Mouse (Mus musculus): Measurements from ENCODE around the gene Vgf. TPM values are rescaled to one million over a fixed set of nuclear protein-coding genes. Genes with fewer than 3 reads are reported as not detected.

Gene Vgf
- polyA plus RNA-seq, 1 experiment, result not detected

DNA sequence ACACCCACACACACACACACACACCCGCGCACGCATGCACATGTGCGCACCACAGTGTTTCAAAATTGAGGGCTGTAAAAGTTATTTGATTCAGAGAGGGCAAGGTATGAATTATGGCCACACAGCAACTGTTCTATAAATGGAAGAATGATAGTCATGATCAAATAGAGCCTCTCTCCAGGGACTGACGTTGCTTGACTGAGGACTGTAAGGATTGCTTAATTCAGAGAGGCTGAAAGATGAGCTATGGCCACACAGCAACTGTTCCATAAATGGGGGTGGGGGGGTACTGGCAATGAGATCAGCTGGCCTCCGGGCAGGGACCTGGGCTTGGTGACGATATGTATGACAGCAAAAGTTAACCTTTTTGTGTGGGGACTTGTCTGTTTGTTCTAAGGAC lies 51.0 kb downstream of the Vgf start:
- no peak overlapping the region for H3K4me3 ChIP-seq (replicated peaks; ENCODE audit: control insufficient read depth, low read depth, low read length)
- WGBS, result 83% methylated on average over 7 of the region's 7 CpGs
- no peaks in the 10 kb centered on the region; the same call in 1 of the 2 replicates for H3K4me1 ChIP-seq (ENCODE audit: control insufficient read depth, insufficient read depth, low read length)
- H3K27ac ChIP-seq (ENCODE audit: control insufficient read depth, insufficient read depth, low read depth, low read length, poor library complexity), result no peak overlapping the region
- TF ChIP-seq POLR2A (IDR thresholded peaks at IDR 0.05; ENCODE audit: borderline replicate concordance, control insufficient read depth, low read depth, low read length) (no peak), CTCF (IDR thresholded peaks at IDR 0.05; ENCODE audit: control insufficient read depth, insufficient read depth, low read length) (no peak)

DNA sequence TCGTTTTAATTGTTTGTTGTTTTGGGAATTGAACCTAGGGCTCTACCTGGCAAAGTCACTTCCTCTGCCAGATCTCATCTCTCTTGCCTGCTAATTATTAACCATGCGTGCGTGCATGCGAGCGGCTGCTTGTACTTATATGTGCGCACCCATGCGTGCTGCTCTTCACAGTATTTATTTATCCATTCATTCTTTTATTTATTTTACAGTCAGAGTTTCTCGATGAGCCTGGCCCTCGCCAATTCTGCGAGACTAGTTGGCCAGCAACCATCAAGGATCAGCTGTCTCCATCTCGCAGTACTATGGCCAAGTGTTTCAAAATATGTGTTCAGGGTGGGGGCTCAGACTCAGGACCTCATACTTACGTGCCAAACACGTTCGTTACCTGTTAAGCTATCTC lies 51.8 kb downstream of the Vgf start:
- 85% methylated on average over 14 of the region's 14 CpGs for WGBS
- H3K4me1 ChIP-seq (ENCODE audit: control insufficient read depth, insufficient read depth, low read length), result no peaks in the 10 kb centered on the region; the same call in 1 of the 2 replicates
- H3K4me3 ChIP-seq (replicated peaks; ENCODE audit: control insufficient read depth, low read depth, low read length), result no peak overlapping the region
- no peak overlapping the region for H3K27ac ChIP-seq (ENCODE audit: control insufficient read depth, insufficient read depth, low read depth, low read length, poor library complexity)
- TF ChIP-seq POLR2A (IDR thresholded peaks at IDR 0.05; ENCODE audit: borderline replicate concordance, control insufficient read depth, low read depth, low read length) (no peak), CTCF (IDR thresholded peaks at IDR 0.05; ENCODE audit: control insufficient read depth, insufficient read depth, low read length) (no peak)

- TF ChIP-seq POLR2A (IDR thresholded peaks at IDR 0.05; ENCODE audit: borderline replicate concordance, control insufficient read depth, low read depth, low read length) (no peak), CTCF (IDR thresholded peaks at IDR 0.05; ENCODE audit: control insufficient read depth, insufficient read depth, low read length) (no peak)
- H3K27ac ChIP-seq (ENCODE audit: control insufficient read depth, insufficient read depth, low read depth, low read length, poor library complexity), result no peak overlapping the region
Observed at GRCm38 (mm10) chr5:137078616-137079015, 52.4 kb downstream of the Vgf start.

DNA sequence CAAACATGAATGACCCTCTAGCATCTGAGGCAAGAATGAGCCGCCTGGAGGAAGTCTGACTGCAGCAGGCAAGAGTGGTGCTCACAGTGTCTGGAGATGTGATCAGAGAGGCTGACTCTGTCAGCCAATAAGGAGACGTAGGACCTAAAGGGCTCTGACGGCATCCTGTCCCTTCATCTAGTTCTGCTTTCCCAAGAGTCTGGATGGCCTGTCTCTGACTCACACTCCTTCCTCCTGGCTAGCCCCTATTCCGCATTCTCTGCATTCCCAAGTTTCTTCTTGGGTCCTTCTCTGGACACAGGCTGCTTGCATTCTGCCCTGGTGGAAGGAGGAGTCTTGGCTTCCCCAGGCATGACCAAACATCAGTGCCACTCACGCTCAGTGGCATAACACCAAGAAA lies 53.7 kb downstream of the Vgf start:
- Histone ChIP-seq H3K4me1 (ENCODE audit: control insufficient read depth, insufficient read depth, low read length) (no peaks in the 10 kb centered on the region; the same call in 1 of the 2 replicates), H3K27ac (ENCODE audit: control insufficient read depth, insufficient read depth, low read depth, low read length, poor library complexity) (no peak overlapping the region), H3K4me3 (replicated peaks; ENCODE audit: control insufficient read depth, low read depth, low read length) (no peak overlapping the region)
- 31% methylated on average over 5 of the region's 5 CpGs for WGBS
- TF ChIP-seq POLR2A (IDR thresholded peaks at IDR 0.05; ENCODE audit: borderline replicate concordance, control insufficient read depth, low read depth, low read length), result no peak
- TF ChIP-seq CTCF (IDR thresholded peaks at IDR 0.05; ENCODE audit: control insufficient read depth, insufficient read depth, low read length), result no peak

More at GRCm38 (mm10) chr5:137078616-137079015, 52.4 kb downstream of the Vgf start:
- Histone ChIP-seq H3K4me3 (replicated peaks; ENCODE audit: control insufficient read depth, low read depth, low read length) (no peak overlapping the region), H3K4me1 (ENCODE audit: control insufficient read depth, insufficient read depth, low read length) (no peaks in the 10 kb centered on the region; the same call in 1 of the 2 replicates)
- WGBS, result 76% methylated on average over 6 of the region's 6 CpGs

Other genes with a start within 250 kb of the Vgf start
- not detected in 2 replicates for gene Col26a1, start 143.2 kb upstream of the Vgf start, polyA plus RNA-seq (2011; ENCODE audit: insufficient read depth, insufficient read length, low replicate concordance, missing spikeins)
- 1.7 and 10.7 TPM in 2 replicates for gene Ift22, start 118.2 kb upstream of the Vgf start, polyA plus RNA-seq (2011; ENCODE audit: insufficient read depth, insufficient read length, low replicate concordance, missing spikeins)
- gene Fis1, start 73.1 kb upstream of the Vgf start, polyA plus RNA-seq (2011; ENCODE audit: insufficient read depth, insufficient read length, low replicate concordance, missing spikeins), result 179 and 211 TPM in 2 replicates
- 14.6 and 31.1 TPM in 2 replicates for gene Cldn15, start 59.8 kb upstream of the Vgf start, polyA plus RNA-seq (2011; ENCODE audit: insufficient read depth, insufficient read length, low replicate concordance, missing spikeins)
- gene Plod3, start 39.4 kb upstream of the Vgf start, polyA plus RNA-seq (2011; ENCODE audit: insufficient read depth, insufficient read length, low replicate concordance, missing spikeins), result 14.0 and 26.1 TPM in 2 replicates
- 70.2 and 134 TPM in 2 replicates for gene Znhit1, start 38.4 kb upstream of the Vgf start, polyA plus RNA-seq (2011; ENCODE audit: insufficient read depth, insufficient read length, low replicate concordance, missing spikeins)
- 45.8 and 71.9 TPM in 2 replicates for gene Ap1s1, start 19.7 kb downstream of the Vgf start, polyA plus RNA-seq (2011; ENCODE audit: insufficient read depth, insufficient read length, low replicate concordance, missing spikeins)
- gene Serpine1, start 45.9 kb downstream of the Vgf start, polyA plus RNA-seq (2011; ENCODE audit: insufficient read depth, insufficient read length, low replicate concordance, missing spikeins), result 0.95 and 3.1 TPM in 2 replicates
- 25.2 and 31.3 TPM in 2 replicates for gene Trim56, start 89.8 kb downstream of the Vgf start, polyA plus RNA-seq (2011; ENCODE audit: insufficient read depth, insufficient read length, low replicate concordance, missing spikeins)
- gene Muc3, start 122.9 kb downstream of the Vgf start, polyA plus RNA-seq (2011; ENCODE audit: insufficient read depth, insufficient read length, low replicate concordance, missing spikeins), result not detected in 2 replicates
- gene Muc3a, start 186.0 kb downstream of the Vgf start, polyA plus RNA-seq (2011; ENCODE audit: insufficient read depth, insufficient read length, low replicate concordance, missing spikeins), result 6.0 and 9.9 TPM in 2 replicates

All from bone marrow, adult 2 months (tissue).